Mouse (Mus musculus): ENCODE measurements around the gene Gm2974. TPM values are rescaled to one million over a fixed set of nuclear protein-coding genes. Genes with fewer than 3 reads are reported as not detected.
"Not testable (repeated sequence)": the region's sequence is repeated elsewhere in the genome, so short reads cannot be mapped to it uniquely, and the experiment has no call there.

Gm2974 gene
- polyA plus RNA-seq (2014; fragmentation: Nextera tagmentation; extraction: Ambion mirVana), result 1.8 and 1.9 TPM in 2 replicates

GRCm38 (mm10) chr14:4182491-4183210, at the start of gene Gm2974:
Gene Gm2974, plus strand, starts transcription at chr14:4182576.
- H3K27me3 ChIP-seq (ENCODE audit: control insufficient read depth, insufficient read depth, low read length); H3K4me1 ChIP-seq (ENCODE audit: control insufficient read depth, insufficient read depth, low read length); H3K27ac ChIP-seq (replicated peaks; ENCODE audit: low read depth, low read length); H3K36me3 ChIP-seq (replicated peaks; ENCODE audit: control insufficient read depth, insufficient read depth, low read depth, low read length); H3K9me3 ChIP-seq (replicated peaks; ENCODE audit: control insufficient read depth, low read length); ATAC-seq (replicated peaks; ENCODE audit: insufficient number of reproducible peaks, low FRiP score, low TSS enrichment, low read depth): not testable (repeated sequence)
- Histone ChIP-seq H3K9ac (replicated peaks; ENCODE audit: low read length) (peak within 1 kb of the TSS; percentile 32), H3K4me2 (ENCODE audit: low read depth, low read length) (peak within 1 kb of the TSS; percentile 61), H3K4me3 (ENCODE audit: low read depth, low read length) (peak within 1 kb of the TSS; percentile 29)
- 11% methylated on average over 35 of the region's 59 CpGs for WGBS
- peak; percentile 0 for DNase-seq (ENCODE audit: low spot score)

GRCm38 (mm10) chr14:4141646-4142045, 40.7 kb upstream of the Gm2974 start:
- not testable (repeated sequence) for H3K9ac ChIP-seq (replicated peaks; ENCODE audit: low read length); H3K27me3 ChIP-seq (ENCODE audit: control insufficient read depth, insufficient read depth, low read length); DNase-seq (ENCODE audit: low spot score); H3K4me3 ChIP-seq (ENCODE audit: low read depth, low read length); H3K4me2 ChIP-seq (ENCODE audit: low read depth, low read length); ATAC-seq (replicated peaks; ENCODE audit: insufficient number of reproducible peaks, low FRiP score, low TSS enrichment, low read depth); H3K4me1 ChIP-seq (ENCODE audit: control insufficient read depth, insufficient read depth, low read length); H3K27ac ChIP-seq (replicated peaks; ENCODE audit: low read depth, low read length); H3K36me3 ChIP-seq (replicated peaks; ENCODE audit: control insufficient read depth, insufficient read depth, low read depth, low read length); H3K9me3 ChIP-seq (replicated peaks; ENCODE audit: control insufficient read depth, low read length)
- WGBS, result 71% methylated on average over 4 of the region's 4 CpGs

GRCm38 (mm10) chr14:4164730-4165129, 17.6 kb upstream of the Gm2974 start, which contains the start of gene Gm3127:
Gene Gm3127, plus strand, starts transcription at chr14:4165030.
- not testable (repeated sequence) for H3K4me2 ChIP-seq (ENCODE audit: low read depth, low read length); ATAC-seq (replicated peaks; ENCODE audit: insufficient number of reproducible peaks, low FRiP score, low TSS enrichment, low read depth); DNase-seq (ENCODE audit: low spot score); H3K36me3 ChIP-seq (replicated peaks; ENCODE audit: control insufficient read depth, insufficient read depth, low read depth, low read length); H3K4me3 ChIP-seq (ENCODE audit: low read depth, low read length); H3K27me3 ChIP-seq (ENCODE audit: control insufficient read depth, insufficient read depth, low read length); H3K4me1 ChIP-seq (ENCODE audit: control insufficient read depth, insufficient read depth, low read length); H3K9ac ChIP-seq (replicated peaks; ENCODE audit: low read length); H3K9me3 ChIP-seq (replicated peaks; ENCODE audit: control insufficient read depth, low read length); H3K27ac ChIP-seq (replicated peaks; ENCODE audit: low read depth, low read length)
- no CpG with 5 or more reads among the region's 2 CpGs for WGBS

GRCm38 (mm10) chr14:4182030-4182429, 346 bp upstream of the Gm2974 start:
- WGBS, result 10% methylated on average over 11 of the region's 14 CpGs
- not testable (repeated sequence) for ATAC-seq (replicated peaks; ENCODE audit: insufficient number of reproducible peaks, low FRiP score, low TSS enrichment, low read depth); H3K36me3 ChIP-seq (replicated peaks; ENCODE audit: control insufficient read depth, insufficient read depth, low read depth, low read length); H3K4me1 ChIP-seq (ENCODE audit: control insufficient read depth, insufficient read depth, low read length); H3K27ac ChIP-seq (replicated peaks; ENCODE audit: low read depth, low read length); H3K9me3 ChIP-seq (replicated peaks; ENCODE audit: control insufficient read depth, low read length); H3K27me3 ChIP-seq (ENCODE audit: control insufficient read depth, insufficient read depth, low read length)
- Histone ChIP-seq H3K9ac (replicated peaks; ENCODE audit: low read length) (peak overlapping the region; percentile 32), H3K4me2 (ENCODE audit: low read depth, low read length) (peak overlapping the region; percentile 61), H3K4me3 (ENCODE audit: low read depth, low read length) (peak overlapping the region; percentile 29)
- DNase-seq (ENCODE audit: low spot score), result peak; percentile 1

GRCm38 (mm10) chr14:4183375-4183774, 999 bp downstream of the Gm2974 start:
- H3K27ac ChIP-seq (replicated peaks; ENCODE audit: low read depth, low read length); H3K36me3 ChIP-seq (replicated peaks; ENCODE audit: control insufficient read depth, insufficient read depth, low read depth, low read length); DNase-seq (ENCODE audit: low spot score); H3K4me2 ChIP-seq (ENCODE audit: low read depth, low read length); H3K4me1 ChIP-seq (ENCODE audit: control insufficient read depth, insufficient read depth, low read length); H3K9ac ChIP-seq (replicated peaks; ENCODE audit: low read length); H3K9me3 ChIP-seq (replicated peaks; ENCODE audit: control insufficient read depth, low read length); H3K27me3 ChIP-seq (ENCODE audit: control insufficient read depth, insufficient read depth, low read length); ATAC-seq (replicated peaks; ENCODE audit: insufficient number of reproducible peaks, low FRiP score, low TSS enrichment, low read depth); H3K4me3 ChIP-seq (ENCODE audit: low read depth, low read length): not testable (repeated sequence)
- WGBS, result 43% methylated on average over 4 of the region's 10 CpGs

GRCm38 (mm10) chr14:4249331-4249730, 67.0 kb downstream of the Gm2974 start, which contains the start of gene Gm3138:
Gene Gm3138, plus strand, starts transcription at chr14:4249631.
- H3K27me3 ChIP-seq (ENCODE audit: control insufficient read depth, insufficient read depth, low read length); H3K4me1 ChIP-seq (ENCODE audit: control insufficient read depth, insufficient read depth, low read length); H3K27ac ChIP-seq (replicated peaks; ENCODE audit: low read depth, low read length); H3K4me2 ChIP-seq (ENCODE audit: low read depth, low read length); H3K9ac ChIP-seq (replicated peaks; ENCODE audit: low read length); ATAC-seq (replicated peaks; ENCODE audit: insufficient number of reproducible peaks, low FRiP score, low TSS enrichment, low read depth); H3K9me3 ChIP-seq (replicated peaks; ENCODE audit: control insufficient read depth, low read length); H3K36me3 ChIP-seq (replicated peaks; ENCODE audit: control insufficient read depth, insufficient read depth, low read depth, low read length); H3K4me3 ChIP-seq (ENCODE audit: low read depth, low read length); DNase-seq (ENCODE audit: low spot score): not testable (repeated sequence)
- no CpG with 5 or more reads among the region's 2 CpGs for whole genome bisulfite sequencing

Other genes starting within 250 kb of the Gm2974 start
- gene Gm3095, start 219.0 kb upstream of the Gm2974 start, polyA plus RNA-seq (2014; fragmentation: Nextera tagmentation; extraction: Ambion mirVana), result 0.17 TPM in 1 of 2 replicates, not detected in the other
- not detected in 2 replicates for gene Gm3099, start 184.2 kb upstream of the Gm2974 start, polyA plus RNA-seq (2014; fragmentation: Nextera tagmentation; extraction: Ambion mirVana)
- 0.52 and 0.64 TPM in 2 replicates for gene Gm5796, start 158.6 kb upstream of the Gm2974 start, polyA plus RNA-seq (2014; fragmentation: Nextera tagmentation; extraction: Ambion mirVana)
- gene Gm3115, start 98.5 kb upstream of the Gm2974 start, polyA plus RNA-seq (2014; fragmentation: Nextera tagmentation; extraction: Ambion mirVana), result not detected in 2 replicates
- gene Gm8108, start 72.0 kb upstream of the Gm2974 start, polyA plus RNA-seq (2014; fragmentation: Nextera tagmentation; extraction: Ambion mirVana), result 1.4 TPM in 1 of 2 replicates, not detected in the other
- not detected in 2 replicates for gene Gm3127, start 17.5 kb upstream of the Gm2974 start, polyA plus RNA-seq (2014; fragmentation: Nextera tagmentation; extraction: Ambion mirVana)
- not detected in 2 replicates for gene Gm3138, start 67.1 kb downstream of the Gm2974 start, polyA plus RNA-seq (2014; fragmentation: Nextera tagmentation; extraction: Ambion mirVana)
- gene Gm3149, start 134.7 kb downstream of the Gm2974 start, polyA plus RNA-seq (2014; fragmentation: Nextera tagmentation; extraction: Ambion mirVana), result not detected in 2 replicates
- 0.74 and 1.3 TPM in 2 replicates for gene 2610042L04Rik, start 152.2 kb downstream of the Gm2974 start, polyA plus RNA-seq (2014; fragmentation: Nextera tagmentation; extraction: Ambion mirVana)
- not detected in 2 replicates for gene Gm3159, start 214.9 kb downstream of the Gm2974 start, polyA plus RNA-seq (2014; fragmentation: Nextera tagmentation; extraction: Ambion mirVana)
- 1.1 and 1.4 TPM in 2 replicates for gene Gm3164, start 232.9 kb downstream of the Gm2974 start, polyA plus RNA-seq (2014; fragmentation: Nextera tagmentation; extraction: Ambion mirVana)
- not detected in 2 replicates for gene Gm3173, start 248.4 kb downstream of the Gm2974 start, polyA plus RNA-seq (2014; fragmentation: Nextera tagmentation; extraction: Ambion mirVana)